Mouse (Mus musculus): ENCODE measurements around the gene Net1.
A peak's percentile ranks its signal among the peaks of the same experiment; 100 is the strongest.
"Not testable (repeated sequence)": the region's sequence is repeated elsewhere in the genome, so short reads cannot be mapped to it uniquely, and the experiment has no call there.

Net1 gene

GRCm38 (mm10) chr13:3890061-3890460, 28.0 kb downstream of the Net1 start:
- DNase-seq (ENCODE audit: low read depth, low spot score), result no peak

- no peak for DNase-seq (ENCODE audit: low read depth, low spot score)
These were observed 28.9 kb downstream of the Net1 start for GRCm38 (mm10) chr13:3889111-3889510.

GRCm38 (mm10) chr13:3886663-3887062, 31.4 kb downstream of the Net1 start:
- DNase-seq (ENCODE audit: low read depth, low spot score), result no peak

- no peak for DNase-seq (ENCODE audit: low read depth, low spot score)
These were observed 40.3 kb downstream of the Net1 start for GRCm38 (mm10) chr13:3877679-3878220.

GRCm38 (mm10) chr13:3877185-3877584, 40.8 kb downstream of the Net1 start:
- no peak for DNase-seq (ENCODE audit: low read depth, low spot score)

- DNase-seq (ENCODE audit: low read depth, low spot score), result no peak
These were observed 41.6 kb downstream of the Net1 start for GRCm38 (mm10) chr13:3876448-3876847.

- no peak for DNase-seq (ENCODE audit: low read depth, low spot score)
These were observed 45.2 kb downstream of the Net1 start for GRCm38 (mm10) chr13:3872832-3873231.

- no peak for DNase-seq (ENCODE audit: low read depth, low spot score)
These were observed 48.1 kb downstream of the Net1 start for GRCm38 (mm10) chr13:3869901-3870300.

- no peak for DNase-seq (ENCODE audit: low read depth, low spot score)
These were observed 50.9 kb downstream of the Net1 start for GRCm38 (mm10) chr13:3867158-3867557.

GRCm38 (mm10) chr13:3866355-3867052, 51.5 kb downstream of the Net1 start:
- no peak for DNase-seq (ENCODE audit: low read depth, low spot score)

GRCm38 (mm10) chr13:3865648-3866354, 52.2 kb downstream of the Net1 start:
- DNase-seq (ENCODE audit: low read depth, low spot score), result no peak

- no peak for DNase-seq (ENCODE audit: low read depth, low spot score)
These were observed 55.0 kb downstream of the Net1 start for GRCm38 (mm10) chr13:3862922-3863580.

- no peak for DNase-seq (ENCODE audit: low read depth, low spot score)
These were observed 55.7 kb downstream of the Net1 start for GRCm38 (mm10) chr13:3862325-3862724.

- no peak for DNase-seq (ENCODE audit: low read depth, low spot score)
These were observed 56.8 kb downstream of the Net1 start for GRCm38 (mm10) chr13:3861251-3861650.

- no peak for DNase-seq (ENCODE audit: low read depth, low spot score)
These were observed 61.8 kb downstream of the Net1 start for GRCm38 (mm10) chr13:3856252-3856651.

- peak; percentile 47 for DNase-seq (ENCODE audit: low read depth, low spot score)
These were observed 63.2 kb downstream of the Net1 start for GRCm38 (mm10) chr13:3854856-3855255.

- not testable (repeated sequence) for DNase-seq (ENCODE audit: low read depth, low spot score)
These were observed 64.2 kb downstream of the Net1 start, which contains the start of gene Calm5 for GRCm38 (mm10) chr13:3853648-3854333. Calm5 (plus strand) TSS chr13:3854173.

GRCm38 (mm10) chr13:3850330-3850729, 67.7 kb downstream of the Net1 start:
- peak; percentile 33 for DNase-seq (ENCODE audit: low read depth, low spot score)

GRCm38 (mm10) chr13:3840662-3841061, 77.4 kb downstream of the Net1 start:
- DNase-seq (ENCODE audit: low read depth, low spot score), result not testable (repeated sequence)

- not testable (repeated sequence) for DNase-seq (ENCODE audit: low read depth, low spot score)
These were observed 80.7 kb downstream of the Net1 start, which contains the start of gene Calm4 for GRCm38 (mm10) chr13:3837312-3837807. Calm4 (plus strand) TSS chr13:3837757.

- not testable (repeated sequence) for DNase-seq (ENCODE audit: low read depth, low spot score)
These were observed 84.4 kb downstream of the Net1 start for GRCm38 (mm10) chr13:3833644-3834043.
